Mouse (Mus musculus): ENCODE measurements at regions not wholly inside any gene's neighbourhood (a gene's known extent, or its start where the extent isn't known, plus 50 kb on each side); places are given as distances from the start of the nearest gene placed in this dataset.

DNA sequence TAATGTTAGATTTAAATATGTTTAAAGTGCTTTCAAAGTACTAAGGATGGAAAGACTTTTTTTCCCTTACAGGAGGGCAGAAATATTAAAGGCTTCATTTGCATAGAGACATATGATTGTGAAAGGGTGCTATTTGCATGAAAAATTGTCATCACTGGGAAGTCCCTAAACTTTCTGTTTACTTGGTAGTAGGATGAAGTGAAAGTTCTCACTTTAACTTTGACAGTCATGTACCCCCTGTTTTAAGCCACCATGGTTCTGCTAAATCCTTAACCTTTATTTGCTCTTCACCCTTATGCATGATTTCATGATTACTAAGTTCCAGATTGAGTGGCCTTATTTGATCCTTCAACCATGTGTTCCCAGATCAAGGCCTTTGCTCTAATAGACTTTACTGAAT is 132.6 kb upstream of the Egfl6 start:
- ATAC-seq (ENCODE audit: insufficient number of reproducible peaks, low FRiP score) = no peak
- no peak overlapping the region for H3K9ac ChIP-seq
- H3K4me2 ChIP-seq = no peak overlapping the region
- H3K36me3 ChIP-seq = no peaks in the 10 kb centered on the region
- H3K27ac ChIP-seq (ENCODE audit: poor library complexity, severe bottlenecking) = no peak overlapping the region
- no peak overlapping the region for H3K4me3 ChIP-seq
- H3K27me3 ChIP-seq (replicated peaks) = no peaks in the 10 kb centered on the region
- H3K4me1 ChIP-seq (replicated peaks) = no peaks in the 10 kb centered on the region
- no peaks in the 10 kb centered on the region for H3K9me3 ChIP-seq (replicated peaks)

DNA sequence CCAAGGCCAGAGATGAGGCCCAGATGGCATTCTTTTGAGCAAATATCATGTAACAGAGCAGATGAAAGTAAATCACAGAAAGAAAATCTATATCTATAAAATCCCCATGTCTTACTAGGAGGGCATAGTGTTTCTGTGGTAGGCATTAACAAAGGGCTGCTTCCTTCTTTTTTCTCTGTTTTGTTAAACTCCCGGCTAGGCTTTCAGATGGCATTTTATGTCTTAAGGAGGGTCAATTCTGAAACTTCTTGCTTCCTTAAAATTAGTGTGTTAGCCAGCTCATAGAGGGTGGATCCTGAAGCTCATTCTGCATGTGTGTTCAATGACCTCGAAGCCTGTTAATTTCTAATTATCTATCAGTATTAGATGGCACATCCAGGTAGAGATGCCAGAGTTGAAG is 123.8 kb upstream of the Egfl6 start:
- Histone ChIP-seq H3K4me1 (replicated peaks) (no peaks in the 10 kb centered on the region), H3K4me3 (no peak overlapping the region), H3K9me3 (replicated peaks) (no peaks in the 10 kb centered on the region), H3K9ac (no peak overlapping the region), H3K36me3 (no peaks in the 10 kb centered on the region), H3K27me3 (replicated peaks) (no peaks in the 10 kb centered on the region), H3K27ac (ENCODE audit: poor library complexity, severe bottlenecking) (no peak overlapping the region), H3K4me2 (no peak overlapping the region)
- 71% methylated on average over 2 of the region's 2 CpGs for WGBS
- no peak for ATAC-seq (ENCODE audit: insufficient number of reproducible peaks, low FRiP score)

DNA sequence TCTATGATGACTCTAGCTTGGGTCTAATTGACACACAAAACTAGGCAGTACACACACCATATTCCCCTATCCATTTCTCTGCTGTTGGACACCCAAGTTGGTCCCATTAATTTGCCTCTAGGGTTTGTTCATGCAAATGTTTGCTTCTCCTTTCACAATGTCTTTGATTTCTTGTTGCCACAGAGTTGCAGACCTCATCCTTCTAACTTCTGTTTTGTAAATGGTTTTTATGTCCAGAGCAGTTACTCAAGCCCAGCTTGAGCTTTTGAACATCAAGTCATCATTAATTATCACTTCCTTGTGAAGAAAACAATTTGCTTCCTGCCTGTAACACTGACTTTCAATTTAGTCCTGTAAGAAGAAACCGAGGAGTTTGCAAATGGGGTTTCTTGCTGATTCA is 122.6 kb upstream of the Egfl6 start:
- Histone ChIP-seq H3K36me3 (no peaks in the 10 kb centered on the region), H3K9me3 (replicated peaks) (no peaks in the 10 kb centered on the region), H3K27ac (ENCODE audit: poor library complexity, severe bottlenecking) (no peak overlapping the region), H3K27me3 (replicated peaks) (no peaks in the 10 kb centered on the region), H3K9ac (no peak overlapping the region), H3K4me2 (no peak overlapping the region), H3K4me3 (no peak overlapping the region), H3K4me1 (replicated peaks) (no peaks in the 10 kb centered on the region)
- WGBS = 66% methylated on average over 1 of the region's 1 CpGs
- ATAC-seq (ENCODE audit: insufficient number of reproducible peaks, low FRiP score) = no peak

DNA sequence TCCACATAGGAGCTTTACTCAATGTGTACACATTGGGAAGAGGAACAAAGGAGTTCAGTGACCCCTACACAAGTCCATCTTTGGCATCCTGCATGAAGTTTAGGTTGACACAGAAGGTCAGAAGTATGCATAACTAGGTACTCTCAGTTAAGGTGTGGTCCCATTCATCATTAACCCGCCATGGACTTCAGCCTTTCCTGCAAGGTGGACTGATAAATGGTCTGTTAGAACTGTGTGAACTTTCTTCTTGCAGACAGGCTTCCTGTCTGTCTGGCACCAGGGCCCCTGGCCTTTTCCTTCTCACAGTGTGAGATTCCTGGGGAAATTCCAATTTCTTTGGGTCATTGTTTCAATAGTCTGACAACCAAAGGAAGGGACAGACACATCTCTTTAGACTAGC is 121.5 kb upstream of the Egfl6 start:
- Histone ChIP-seq H3K9ac (no peak overlapping the region), H3K27ac (ENCODE audit: poor library complexity, severe bottlenecking) (no peak overlapping the region), H3K9me3 (replicated peaks) (no peaks in the 10 kb centered on the region), H3K4me2 (no peak overlapping the region), H3K4me1 (replicated peaks) (no peaks in the 10 kb centered on the region), H3K27me3 (replicated peaks) (no peaks in the 10 kb centered on the region), H3K36me3 (no peaks in the 10 kb centered on the region), H3K4me3 (no peak overlapping the region)
- WGBS = 32% methylated on average over 1 of the region's 1 CpGs
- no peak for ATAC-seq (ENCODE audit: insufficient number of reproducible peaks, low FRiP score)

DNA sequence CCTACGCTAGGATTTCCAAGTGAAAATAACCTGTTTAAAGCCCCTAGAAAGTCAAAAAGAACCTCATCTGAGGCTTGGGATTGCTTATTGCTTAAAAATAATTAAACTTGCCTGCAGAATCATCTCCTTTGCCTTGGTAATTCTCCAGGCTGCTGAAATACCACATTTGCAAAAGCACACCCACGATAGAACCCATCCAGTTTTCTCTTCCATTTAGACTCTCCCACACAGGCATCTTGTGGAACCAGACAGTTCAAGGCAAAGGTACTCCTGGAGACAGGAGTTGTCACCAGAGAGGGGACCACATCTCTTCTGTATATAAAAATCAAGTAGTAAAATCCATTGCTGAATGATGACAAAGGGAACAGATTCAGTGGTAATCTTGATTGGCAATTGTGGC is 118.8 kb upstream of the Egfl6 start:
- 75% methylated on average over 2 of the region's 2 CpGs for WGBS
- no peak for ATAC-seq (ENCODE audit: insufficient number of reproducible peaks, low FRiP score)
- Histone ChIP-seq H3K9ac (no peak overlapping the region), H3K4me3 (no peak overlapping the region), H3K9me3 (replicated peaks) (no peaks in the 10 kb centered on the region), H3K4me1 (replicated peaks) (no peaks in the 10 kb centered on the region), H3K27me3 (replicated peaks) (no peaks in the 10 kb centered on the region), H3K27ac (ENCODE audit: poor library complexity, severe bottlenecking) (no peak overlapping the region), H3K36me3 (no peaks in the 10 kb centered on the region), H3K4me2 (no peak overlapping the region)

DNA sequence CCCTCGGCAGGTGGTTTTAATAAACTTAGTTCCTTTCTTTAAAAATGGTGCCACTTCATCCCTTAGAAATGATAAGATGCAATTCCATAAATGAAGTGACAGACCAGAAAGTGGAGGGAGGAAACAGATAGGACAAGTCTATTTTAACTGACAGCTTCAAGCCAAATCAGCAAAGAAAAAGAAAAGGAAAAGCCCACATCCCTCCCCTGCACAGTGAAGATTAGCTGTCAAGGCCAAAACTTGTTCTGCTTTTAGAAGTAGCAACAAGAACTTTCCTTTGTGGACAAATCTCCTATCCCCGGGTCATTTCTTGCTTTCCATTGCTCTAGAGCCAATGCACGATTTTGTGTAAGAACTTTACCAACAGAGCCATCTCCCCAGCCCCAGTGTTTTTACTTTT is 108.7 kb upstream of the Egfl6 start:
- Histone ChIP-seq H3K27me3 (replicated peaks) (no peaks in the 10 kb centered on the region), H3K27ac (ENCODE audit: poor library complexity, severe bottlenecking) (no peak overlapping the region), H3K4me3 (no peak overlapping the region), H3K9me3 (replicated peaks) (no peaks in the 10 kb centered on the region), H3K36me3 (no peaks in the 10 kb centered on the region), H3K9ac (no peak overlapping the region), H3K4me2 (no peak overlapping the region), H3K4me1 (replicated peaks) (no peaks in the 10 kb centered on the region)
- 64% methylated on average over 3 of the region's 3 CpGs for WGBS
- ATAC-seq (ENCODE audit: insufficient number of reproducible peaks, low FRiP score) = no peak

DNA sequence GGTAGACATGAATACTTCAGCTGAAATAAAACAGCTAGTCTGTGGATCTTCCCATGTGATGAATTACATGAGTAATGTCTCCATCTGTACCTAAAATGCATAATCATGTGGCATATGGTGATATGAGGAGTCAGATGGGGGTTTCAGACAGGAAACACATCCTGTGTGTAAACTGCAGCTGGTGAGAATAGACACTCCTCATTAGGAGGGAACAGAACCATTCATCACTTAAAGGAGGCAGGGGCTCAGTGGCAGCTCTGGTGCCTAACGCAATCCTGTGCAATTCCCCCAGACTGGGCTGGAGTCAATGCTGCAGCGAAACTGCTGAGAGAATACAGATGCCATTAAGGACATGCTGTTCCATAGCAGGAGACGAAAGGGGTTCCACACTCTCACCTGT is 103.3 kb upstream of the Egfl6 start:
- Histone ChIP-seq H3K36me3 (no peaks in the 10 kb centered on the region), H3K4me1 (replicated peaks) (no peaks in the 10 kb centered on the region), H3K4me3 (no peak overlapping the region), H3K27me3 (replicated peaks) (no peaks in the 10 kb centered on the region), H3K4me2 (no peak overlapping the region), H3K27ac (ENCODE audit: poor library complexity, severe bottlenecking) (no peak overlapping the region), H3K9ac (no peak overlapping the region), H3K9me3 (replicated peaks) (no peaks in the 10 kb centered on the region)
- ATAC-seq (ENCODE audit: insufficient number of reproducible peaks, low FRiP score) = no peak
- 72% methylated on average over 3 of the region's 3 CpGs for whole genome bisulfite sequencing

DNA sequence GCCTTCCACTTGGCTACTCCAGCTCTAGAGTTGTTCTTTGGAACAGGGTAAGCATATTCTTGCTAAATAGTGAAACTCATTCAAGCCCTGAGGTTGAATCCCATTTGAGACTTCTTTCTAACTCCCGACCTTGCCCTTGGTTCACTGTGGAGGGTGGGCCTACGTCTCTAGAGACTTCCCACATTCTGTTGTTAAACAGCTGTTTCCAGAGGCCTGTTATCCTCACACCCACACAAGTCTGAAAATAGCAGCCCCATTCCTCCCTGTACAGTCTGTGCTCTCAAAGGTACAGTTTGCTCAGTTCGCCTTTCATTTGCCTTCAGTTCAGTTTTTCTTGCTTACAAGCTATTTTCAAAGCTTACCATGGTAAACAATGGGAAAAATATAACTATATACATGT is 87.9 kb upstream of the Egfl6 start:
- no peaks in the 10 kb centered on the region for H3K4me1 ChIP-seq (replicated peaks)
- H3K27ac ChIP-seq (ENCODE audit: poor library complexity, severe bottlenecking) = no peak overlapping the region
- no peaks in the 10 kb centered on the region for H3K36me3 ChIP-seq
- 53% methylated on average over 3 of the region's 3 CpGs for WGBS
- H3K4me2 ChIP-seq = no peak overlapping the region
- H3K4me3 ChIP-seq = no peak overlapping the region
- H3K27me3 ChIP-seq (replicated peaks) = no peaks in the 10 kb centered on the region; the same call in 1 of the 2 replicates
- H3K9me3 ChIP-seq (replicated peaks) = no peaks in the 10 kb centered on the region
- H3K9ac ChIP-seq = no peak overlapping the region
- no peak for ATAC-seq (ENCODE audit: insufficient number of reproducible peaks, low FRiP score)

DNA sequence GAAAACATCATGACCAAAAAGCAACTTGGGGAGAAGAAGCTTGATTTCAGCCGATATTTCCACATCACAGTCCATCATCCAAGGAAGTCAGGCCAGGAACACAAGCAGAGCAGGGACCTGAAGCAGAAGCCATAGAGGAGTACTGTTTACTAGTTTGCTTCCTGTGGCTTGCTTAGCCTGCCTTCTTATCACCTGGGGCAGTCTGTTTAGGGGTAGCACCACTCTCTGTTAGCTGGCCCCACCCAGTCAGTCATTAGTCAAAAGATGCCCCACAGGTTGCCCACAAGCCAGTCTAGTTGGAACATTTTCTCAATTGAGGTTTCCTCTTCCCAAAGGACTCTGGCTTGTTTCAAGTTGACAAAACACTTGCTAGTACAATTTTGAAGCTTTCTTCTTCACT is 87.1 kb upstream of the Egfl6 start:
- WGBS = 78% methylated on average over 1 of the region's 1 CpGs
- H3K4me3 ChIP-seq = no peak overlapping the region
- no peak overlapping the region for H3K9ac ChIP-seq
- no peaks in the 10 kb centered on the region for H3K36me3 ChIP-seq
- no peak overlapping the region for H3K4me2 ChIP-seq
- H3K4me1 ChIP-seq (replicated peaks) = no peaks in the 10 kb centered on the region
- no peak for ATAC-seq (ENCODE audit: insufficient number of reproducible peaks, low FRiP score)
- no peaks in the 10 kb centered on the region for H3K9me3 ChIP-seq (replicated peaks)
- no peaks in the 10 kb centered on the region; the same call in 1 of the 2 replicates for H3K27me3 ChIP-seq (replicated peaks)
- H3K27ac ChIP-seq (ENCODE audit: poor library complexity, severe bottlenecking) = no peak overlapping the region

GRCm38 (mm10) chrX:166671853-166672252 is 86.3 kb upstream of the Egfl6 start:
- H3K4me1 ChIP-seq (replicated peaks) = no peaks in the 10 kb centered on the region
- no peaks in the 10 kb centered on the region for H3K36me3 ChIP-seq
- H3K4me3 ChIP-seq = no peak overlapping the region
- no peak for ATAC-seq (ENCODE audit: insufficient number of reproducible peaks, low FRiP score)
- WGBS = 86% methylated on average over 4 of the region's 4 CpGs
- H3K9ac ChIP-seq = no peak overlapping the region
- no peaks in the 10 kb centered on the region for H3K9me3 ChIP-seq (replicated peaks)
- H3K27me3 ChIP-seq (replicated peaks) = peaks cover 3% of the 10 kb centered on the region; the same call in 1 of the 2 replicates
- no peak overlapping the region for H3K27ac ChIP-seq (ENCODE audit: poor library complexity, severe bottlenecking)
- H3K4me2 ChIP-seq = no peak overlapping the region

GRCm38 (mm10) chrX:166666304-166666703 is 80.8 kb upstream of the Egfl6 start:
- ATAC-seq (ENCODE audit: insufficient number of reproducible peaks, low FRiP score) = no peak
- Histone ChIP-seq H3K4me2 (no peak overlapping the region), H3K27me3 (replicated peaks) (peaks cover 5% of the 10 kb centered on the region; the same call in 1 of the 2 replicates), H3K9me3 (replicated peaks) (no peaks in the 10 kb centered on the region), H3K36me3 (no peaks in the 10 kb centered on the region), H3K9ac (no peak overlapping the region), H3K27ac (ENCODE audit: poor library complexity, severe bottlenecking) (no peak overlapping the region), H3K4me1 (replicated peaks) (peaks cover 9% of the 10 kb centered on the region; the same call in 1 of the 2 replicates), H3K4me3 (no peak overlapping the region)
- WGBS = 63% methylated on average over 2 of the region's 2 CpGs

DNA sequence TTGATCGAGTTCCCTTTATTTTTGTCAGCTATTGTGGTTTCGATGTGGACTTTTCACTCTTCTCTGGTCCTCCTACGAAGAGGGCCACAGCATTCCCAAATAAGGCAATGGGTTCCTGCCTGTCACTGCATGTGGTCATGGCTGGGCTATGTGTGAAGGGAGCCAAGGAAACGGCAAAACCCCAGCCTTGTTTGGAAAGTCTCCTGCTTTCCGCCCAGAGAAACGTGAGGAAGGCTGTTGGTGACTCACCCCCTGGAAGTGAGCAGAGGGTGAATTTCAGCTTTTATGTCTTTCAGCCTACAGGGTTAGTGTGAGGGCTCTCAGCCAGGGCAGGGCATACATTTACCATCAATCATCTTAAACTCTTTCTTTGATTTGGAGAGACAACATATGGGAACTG is 76.3 kb upstream of the Egfl6 start:
- peak; percentile 48; the same call in 1 of the 2 replicates for ATAC-seq (ENCODE audit: insufficient number of reproducible peaks, low FRiP score)
- H3K27ac ChIP-seq (ENCODE audit: poor library complexity, severe bottlenecking) = peak overlapping the region; percentile 84; the same call in 1 of the 2 replicates
- WGBS = 30% methylated on average over 6 of the region's 6 CpGs

More for the DNA sequence above, 76.3 kb upstream of the Egfl6 start:
- no peak overlapping the region for H3K4me2 ChIP-seq
- H3K36me3 ChIP-seq = no peaks in the 10 kb centered on the region
- H3K9ac ChIP-seq = no peak overlapping the region
- no peaks in the 10 kb centered on the region for H3K9me3 ChIP-seq (replicated peaks)
- H3K4me1 ChIP-seq (replicated peaks) = peaks cover 10% of the 10 kb centered on the region; the same call in 1 of the 2 replicates
- no peak overlapping the region for H3K4me3 ChIP-seq
- H3K27me3 ChIP-seq (replicated peaks) = 0 out of 2 replicates have a peak, but pooled peaks cover 1% of the 10 kb centered on the region
